Mouse (Mus musculus) embryonic fibroblast, embryonic 13.5 days (primary cell): ENCODE measurements around the gene Ryr2. TPM values are rescaled to one million over a fixed set of nuclear protein-coding genes. Genes with fewer than 3 reads are reported as not detected.

ENCODE experiments used
- H3K27ac ChIP-seq: 2 replicates; pipeline ENCODE4 v1.5.1; 2012; ENCODE audit warnings: low read length, control low read depth, inconsistent platforms; ENCODE audit not compliant: insufficient read depth
- H3K4me1 ChIP-seq: 2 replicates; pipeline ENCODE4 v1.6.1; 2011; ENCODE audit warnings: low read length; ENCODE audit not compliant: control insufficient read depth, insufficient read depth
- H3K4me3 ChIP-seq: 2 replicates; pipeline ENCODE4 v1.5.1; 2011; ENCODE audit warnings: mild to moderate bottlenecking, control low read depth, low read length; ENCODE audit not compliant: insufficient read depth
- CTCF ChIP-seq: IDR thresholded peaks from 2 replicates; pipeline ENCODE4 v1.5.1; 2011; ENCODE audit warnings: mild to moderate bottlenecking, control low read depth, low read length, moderate library complexity, borderline replicate concordance; ENCODE audit not compliant: insufficient read depth
- POLR2A ChIP-seq: IDR thresholded peaks from 2 replicates; pipeline ENCODE4 v1.6.1; 2011; ENCODE audit warnings: low read depth, mild to moderate bottlenecking, control low read depth, low read length, moderate library complexity
- polyA plus RNA-seq: library from polyadenylated mRNA; stranded (reverse); fragments of >200 nt; gene quantifications from 2 replicates; pipeline ENCODE4 v1.2.4, GENCODE M21; 2011; ENCODE audit warnings: low read depth; ENCODE audit not compliant: missing spikeins, insufficient read length

The Ryr2 gene
- polyA plus RNA-seq, 1 experiment, result 0.14 TPM

DNA sequence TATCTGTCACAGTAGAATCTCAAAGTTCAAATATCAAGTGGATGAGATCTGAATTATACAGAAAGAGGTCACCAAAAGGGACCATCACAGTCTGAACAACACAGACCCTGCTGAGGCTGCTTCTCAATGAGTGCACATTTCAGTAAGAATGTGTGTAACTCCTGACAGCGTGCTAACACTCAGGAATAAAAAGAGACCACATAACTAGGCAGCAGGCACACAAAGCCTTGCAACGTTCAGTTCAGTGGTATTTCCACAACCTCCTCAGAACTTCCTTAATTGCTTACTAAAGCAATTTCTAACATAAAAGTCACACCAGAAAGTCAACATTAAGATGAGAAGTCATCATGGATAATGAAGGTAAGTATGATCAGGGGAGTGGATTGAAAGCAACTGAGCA is 206.1 kb downstream of the Ryr2 start:
- no peak for TF ChIP-seq POLR2A
- no peak for TF ChIP-seq CTCF
- H3K4me3 ChIP-seq, result no peak overlapping the region
- no peaks in the 10 kb centered on the region for H3K4me1 ChIP-seq
- H3K27ac ChIP-seq, result no peak overlapping the region

DNA sequence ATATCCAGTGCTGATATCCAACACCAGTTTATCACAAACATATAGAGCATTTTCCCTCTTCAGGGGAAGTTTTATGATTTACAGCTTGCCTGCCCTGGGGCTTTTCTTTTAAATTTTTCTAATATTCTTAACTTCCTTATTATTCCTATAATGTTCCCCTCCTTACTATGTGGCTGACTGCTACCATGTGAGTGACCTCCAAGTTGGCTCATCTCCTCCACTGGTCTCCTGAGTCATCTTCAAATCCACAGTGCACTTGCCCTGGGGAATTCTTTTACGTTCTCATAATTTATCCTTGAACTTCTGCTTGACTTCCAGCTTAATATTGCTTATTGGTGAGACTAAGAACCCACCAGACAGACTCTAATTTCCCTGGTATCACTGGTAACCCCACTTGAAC is 211.1 kb downstream of the Ryr2 start:
- Histone ChIP-seq H3K27ac (no peak overlapping the region), H3K4me3 (no peak overlapping the region), H3K4me1 (no peaks in the 10 kb centered on the region)
- TF ChIP-seq CTCF, result no peak
- TF ChIP-seq POLR2A, result no peak

DNA sequence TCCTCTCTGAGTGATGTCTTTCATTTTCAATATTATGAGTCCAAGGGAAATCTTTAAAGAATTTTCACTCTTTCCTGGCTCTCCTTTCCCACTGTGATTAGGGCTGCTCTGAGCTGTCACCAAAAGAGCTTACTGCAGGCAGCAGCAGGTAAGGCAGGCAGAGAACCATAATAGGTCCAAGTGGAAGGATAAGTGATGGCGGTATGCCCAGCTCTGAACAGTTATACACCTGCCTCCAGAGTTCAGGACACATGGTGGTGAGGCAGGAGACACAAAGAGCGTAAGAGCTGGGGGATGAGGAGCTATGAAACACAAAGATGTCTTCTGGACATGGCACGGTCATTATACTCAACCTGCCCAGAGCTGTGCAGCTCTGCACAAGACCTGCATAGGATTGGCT is 215.0 kb downstream of the Ryr2 start:
- TF ChIP-seq CTCF (no peak), POLR2A (no peak)
- H3K27ac ChIP-seq, result no peak overlapping the region
- H3K4me1 ChIP-seq, result no peaks in the 10 kb centered on the region
- no peak overlapping the region for H3K4me3 ChIP-seq

DNA sequence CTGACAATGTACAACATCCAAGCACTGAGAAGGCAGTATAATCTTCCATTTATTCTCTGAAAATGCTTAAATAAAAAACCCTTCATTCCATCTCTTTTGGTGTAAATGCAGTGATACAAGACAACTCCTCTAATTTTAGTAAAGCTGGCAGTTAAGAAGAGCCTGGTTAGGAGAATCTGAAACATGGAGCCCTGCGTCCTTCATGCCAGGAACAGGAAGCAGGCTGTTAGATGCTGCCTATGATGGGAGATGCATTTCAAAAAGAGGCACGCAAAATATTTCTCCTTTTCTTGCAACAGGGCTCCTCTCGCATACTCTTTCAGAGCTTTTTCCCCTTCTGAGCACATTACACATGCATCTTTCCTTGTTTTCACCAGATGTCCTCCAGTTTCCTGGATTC is 215.6 kb downstream of the Ryr2 start:
- Histone ChIP-seq H3K27ac (no peak overlapping the region), H3K4me1 (no peaks in the 10 kb centered on the region), H3K4me3 (no peak overlapping the region)
- no peak for TF ChIP-seq POLR2A
- no peak for TF ChIP-seq CTCF

DNA sequence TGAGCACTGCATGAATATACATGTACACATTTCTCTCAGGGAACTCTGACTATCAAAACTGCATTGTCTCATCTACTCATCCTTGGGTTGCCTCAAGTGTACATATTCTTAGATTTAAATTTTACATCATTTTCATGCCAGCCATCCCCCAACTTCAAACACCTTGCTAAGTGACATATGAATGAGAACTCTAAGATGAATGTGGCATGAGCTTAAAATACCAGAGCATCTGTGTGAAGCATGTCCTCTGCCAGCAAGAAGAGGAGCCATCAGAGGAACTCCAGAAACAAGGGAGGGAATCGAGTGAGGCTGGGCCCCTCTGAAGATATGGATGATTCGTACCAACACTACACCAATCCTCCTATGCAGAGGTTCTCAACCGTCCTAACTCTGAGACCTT is 222.6 kb downstream of the Ryr2 start:
- Histone ChIP-seq H3K4me1 (no peaks in the 10 kb centered on the region), H3K27ac (no peak overlapping the region), H3K4me3 (no peak overlapping the region)
- no peak for TF ChIP-seq CTCF
- TF ChIP-seq POLR2A, result no peak

DNA sequence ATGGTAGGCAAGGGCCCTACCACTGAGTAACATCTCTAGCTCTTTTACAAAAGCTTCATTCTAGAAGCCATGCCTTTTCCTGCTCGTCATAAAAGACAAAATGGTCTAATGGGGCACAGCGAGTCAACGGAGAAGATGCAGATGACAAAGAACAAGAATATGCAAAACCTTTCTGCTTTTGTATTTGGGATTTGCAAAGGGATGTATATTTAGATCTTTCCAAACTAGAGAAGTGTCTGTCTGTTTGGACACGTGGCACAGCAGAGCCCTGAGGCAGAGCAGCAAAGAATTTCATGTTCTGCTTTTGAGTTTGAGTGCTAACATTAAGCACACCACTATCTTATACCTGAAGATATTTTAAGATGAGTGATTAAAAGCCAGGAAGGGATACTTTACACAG is 224.4 kb downstream of the Ryr2 start:
- TF ChIP-seq CTCF, result no peak
- no peak for TF ChIP-seq POLR2A
- Histone ChIP-seq H3K27ac (no peak overlapping the region), H3K4me3 (no peak overlapping the region), H3K4me1 (no peaks in the 10 kb centered on the region)

DNA sequence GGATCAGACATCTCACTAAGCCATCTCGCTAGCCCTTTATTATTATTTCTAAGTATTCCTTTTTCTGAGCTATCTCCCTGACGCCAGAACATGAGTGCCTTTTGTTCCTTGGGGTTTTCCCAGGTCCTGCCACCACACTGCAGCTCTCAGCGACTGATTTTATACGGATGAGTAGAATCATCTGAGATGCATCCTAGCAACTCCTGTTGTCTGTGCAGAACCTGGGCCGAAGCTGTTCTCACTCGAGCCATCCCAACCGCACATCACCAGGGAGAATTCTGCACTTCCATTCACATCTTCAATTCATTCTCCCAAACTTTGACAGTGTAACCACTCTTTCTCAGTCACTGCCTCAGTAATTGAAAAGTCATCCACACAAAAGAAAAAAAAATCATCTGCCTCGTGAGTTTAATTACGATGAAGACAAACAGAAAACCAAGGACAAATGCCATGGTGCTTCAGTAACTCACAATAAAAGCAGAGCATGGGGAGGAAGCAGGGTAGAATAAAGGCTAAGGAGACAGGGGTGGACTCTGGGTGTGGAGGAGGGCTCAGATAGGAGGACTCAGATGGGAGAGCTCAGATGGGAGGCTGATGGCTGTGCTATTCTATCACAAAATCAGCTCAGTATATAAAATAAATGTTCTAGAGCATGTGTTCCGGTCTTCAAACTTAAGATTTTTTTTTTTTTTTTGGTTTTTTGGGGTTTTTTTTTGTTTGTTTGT is 226.1 kb downstream of the Ryr2 start:
- no peak for TF ChIP-seq POLR2A
- no peak for TF ChIP-seq CTCF
- Histone ChIP-seq H3K4me3 (no peak overlapping the region), H3K4me1 (no peaks in the 10 kb centered on the region), H3K27ac (no peak overlapping the region)

DNA sequence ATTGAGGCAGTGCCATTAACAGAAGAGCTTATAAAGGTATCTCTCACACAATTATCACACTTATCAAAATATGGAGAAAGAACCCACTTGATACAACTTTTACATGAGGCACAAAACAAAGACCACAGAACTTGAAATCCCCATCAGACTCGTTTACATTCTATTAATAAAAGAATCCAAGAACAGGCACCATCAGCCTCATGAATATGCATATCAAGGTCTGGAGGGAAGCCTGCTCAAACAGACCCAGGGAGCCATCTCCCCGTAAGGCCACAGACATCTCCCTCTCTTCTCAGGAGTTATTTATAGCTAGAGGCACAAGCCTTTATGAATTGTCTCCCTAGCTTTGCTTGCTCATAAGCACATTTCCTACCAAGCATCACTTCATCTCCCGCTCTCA is 227.7 kb downstream of the Ryr2 start:
- H3K4me1 ChIP-seq, result no peaks in the 10 kb centered on the region
- H3K27ac ChIP-seq, result no peak overlapping the region
- H3K4me3 ChIP-seq, result no peak overlapping the region
- TF ChIP-seq CTCF (no peak), POLR2A (no peak)

DNA sequence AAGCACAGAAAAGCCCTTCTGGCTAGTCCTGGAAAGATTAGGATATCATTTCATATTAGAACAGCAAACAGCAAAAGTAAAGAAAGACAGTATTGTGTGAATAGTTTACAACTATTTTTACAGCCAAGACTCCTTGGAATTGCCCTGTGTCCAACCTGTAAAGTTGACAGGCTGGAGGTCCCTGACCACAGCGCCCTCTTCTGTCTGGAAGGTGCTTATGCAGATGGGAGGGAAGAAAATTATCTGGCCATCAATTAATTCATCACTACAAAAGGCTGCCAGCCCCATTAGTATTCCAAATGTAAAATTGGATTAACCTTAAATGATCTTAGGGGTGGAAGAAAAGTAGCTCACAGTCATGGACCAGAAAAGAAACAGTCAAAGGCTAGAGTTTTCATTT is 231.9 kb downstream of the Ryr2 start:
- H3K4me3 ChIP-seq, result no peak overlapping the region
- no peak overlapping the region for H3K27ac ChIP-seq
- H3K4me1 ChIP-seq, result no peaks in the 10 kb centered on the region
- TF ChIP-seq CTCF (no peak), POLR2A (no peak)

DNA sequence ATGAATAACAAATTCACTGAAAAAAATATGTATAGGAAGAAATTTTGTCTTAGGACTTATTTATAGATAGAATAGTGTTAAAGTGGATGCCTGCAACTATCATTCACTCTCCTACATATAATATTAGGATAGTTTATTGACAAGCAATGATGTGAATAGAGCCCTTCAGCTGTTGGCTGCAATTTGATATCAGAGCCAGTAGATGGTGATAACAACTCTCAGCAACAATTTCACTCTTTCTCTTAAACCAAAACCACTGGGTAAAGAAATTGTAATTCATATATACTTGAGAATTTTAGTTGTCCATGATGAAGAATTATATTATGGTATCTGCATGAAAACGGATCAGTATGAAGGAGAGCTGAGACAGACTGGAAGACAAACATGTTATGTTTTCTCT is 236.8 kb downstream of the Ryr2 start:
- Histone ChIP-seq H3K4me1 (no peaks in the 10 kb centered on the region), H3K27ac (no peak overlapping the region), H3K4me3 (no peak overlapping the region)
- TF ChIP-seq POLR2A, result no peak
- no peak for TF ChIP-seq CTCF
